Mouse (Mus musculus) testis, adult 2 months (tissue): ENCODE results near the gene Pclaf. TPM values are rescaled to one million over a fixed set of nuclear protein-coding genes. Genes with fewer than 3 reads are reported as not detected.

Source experiments
- H3K27ac ChIP-seq: fragments of 200-500 bp; 2 replicates; pipeline ENCODE4 v1.5.1; 2012; ENCODE audit warnings: low read depth, low read length; ENCODE audit not compliant: control insufficient read depth, insufficient read depth
- H3K27me3 ChIP-seq: fragments of 200-500 bp; 2 replicates; pipeline ENCODE4 v1.6.1; 2012; ENCODE audit warnings: mild to moderate bottlenecking, low read length, moderate library complexity; ENCODE audit not compliant: control insufficient read depth, insufficient read depth
- H3K36me3 ChIP-seq: fragments of 200-500 bp; 2 replicates; pipeline ENCODE4 v1.6.1; 2012; ENCODE audit warnings: mild to moderate bottlenecking, low read length; ENCODE audit not compliant: control insufficient read depth, insufficient read depth
- H3K4me1 ChIP-seq: fragments of 200-500 bp; 2 replicates; pipeline ENCODE4 v1.6.1; 2012; ENCODE audit warnings: low read length; ENCODE audit not compliant: control insufficient read depth, insufficient read depth
- H3K4me3 ChIP-seq: fragments of 200-500 bp; 2 replicates; pipeline ENCODE4 v1.5.1; 2012; ENCODE audit warnings: low read depth, mild to moderate bottlenecking, low read length, moderate library complexity, mixed read lengths; ENCODE audit not compliant: control insufficient read depth
- CTCF ChIP-seq: fragments of 200-500 bp; IDR thresholded peaks from 2 replicates; pipeline ENCODE4 v1.5.1; 2012; ENCODE audit warnings: low read depth, mild to moderate bottlenecking, inconsistent platforms, low read length, moderate library complexity; ENCODE audit not compliant: control insufficient read depth, insufficient read depth, insufficient replicate concordance
- POLR2A ChIP-seq: fragments of 200-500 bp; IDR thresholded peaks from 2 replicates; pipeline ENCODE4 v1.6.1; 2012; ENCODE audit warnings: low read depth, mild to moderate bottlenecking, inconsistent platforms, low read length, moderate library complexity; ENCODE audit not compliant: control insufficient read depth
- polyA plus RNA-seq: library from polyadenylated mRNA; depleted of rRNA; stranded (reverse); fragments of >200 nt; gene quantifications from 2 replicates; pipeline ENCODE4 v1.2.3, GENCODE M21; 2012; rRNA removed

Pclaf gene
- polyA plus RNA-seq: 0.56 and 0.63 TPM in 2 replicates

- H3K27me3 ChIP-seq: no peaks in the 10 kb centered on the region
- peak within 1 kb of the TSS; percentile 73 for H3K4me3 ChIP-seq
- no peaks in the 10 kb centered on the region for H3K36me3 ChIP-seq
- TF ChIP-seq CTCF (no peak), POLR2A (no peak)
- peak within 1 kb of the TSS; percentile 9; the same call in 1 of the 2 replicates for H3K27ac ChIP-seq
- peaks cover 8% of the 10 kb centered on the region; the same call in 1 of the 2 replicates for H3K4me1 ChIP-seq
Observed at GRCm38 (mm10) chr9:65890143-65890628, at the start of gene Pclaf. Pclaf (plus strand) TSS chr9:65890237.

GRCm38 (mm10) chr9:65844421-65845165 is 45.4 kb upstream of the Pclaf start:
- no peak for TF ChIP-seq POLR2A
- no peak for TF ChIP-seq CTCF
- H3K27ac ChIP-seq: no peak overlapping the region
- H3K4me1 ChIP-seq: no peaks in the 10 kb centered on the region

DNA sequence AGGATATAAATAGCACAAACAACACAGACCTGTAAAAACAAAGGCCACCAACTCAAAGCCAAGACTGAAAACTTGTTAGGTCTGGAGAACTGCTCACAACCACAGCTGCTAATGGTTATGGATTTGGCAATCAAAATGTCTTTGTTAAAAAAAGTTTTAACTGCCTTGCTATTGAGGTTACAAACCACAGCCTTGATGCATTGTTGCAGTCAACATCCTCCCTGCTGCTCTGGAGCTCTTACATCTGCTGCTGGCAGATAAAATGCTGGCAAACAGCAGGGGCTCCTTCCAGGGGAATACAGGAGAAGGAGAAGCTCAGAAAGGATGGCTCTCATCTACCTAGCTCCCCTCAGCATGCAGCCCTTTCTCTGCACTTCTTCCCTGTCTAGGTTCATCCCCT is 41.9 kb upstream of the Pclaf start:
- H3K4me1 ChIP-seq: no peaks in the 10 kb centered on the region
- H3K4me3 ChIP-seq: no peak overlapping the region
- no peaks in the 10 kb centered on the region for H3K27me3 ChIP-seq
- no peak overlapping the region for H3K27ac ChIP-seq
- peaks cover 1% of the 10 kb centered on the region; the same call in 1 of the 2 replicates for H3K36me3 ChIP-seq
- no peak for TF ChIP-seq POLR2A
- no peak for TF ChIP-seq CTCF

More at GRCm38 (mm10) chr9:65844421-65845165, 45.4 kb upstream of the Pclaf start:
- no peaks in the 10 kb centered on the region for H3K27me3 ChIP-seq
- H3K36me3 ChIP-seq: no peaks in the 10 kb centered on the region; the same call in 1 of the 2 replicates
- no peak overlapping the region for H3K4me3 ChIP-seq

DNA sequence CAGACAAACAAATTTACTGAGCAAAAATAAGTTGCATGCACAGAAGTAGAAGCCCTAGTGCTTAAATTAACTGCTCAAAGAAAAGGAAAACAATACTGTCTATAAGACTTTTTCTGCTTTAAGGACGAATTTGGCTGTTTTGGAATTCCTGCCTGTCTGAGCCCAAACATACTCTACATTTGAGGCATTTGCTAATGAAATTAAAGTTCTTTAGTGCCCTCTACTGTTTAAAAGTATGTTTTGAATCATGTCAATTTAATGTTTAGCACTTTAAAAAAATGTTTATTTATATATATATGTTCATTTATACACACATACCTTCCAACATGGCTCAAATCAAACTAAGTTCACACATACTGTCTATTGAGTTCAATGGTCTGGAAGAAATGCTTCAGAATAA is 39.8 kb upstream of the Pclaf start:
- no peaks in the 10 kb centered on the region for H3K4me1 ChIP-seq
- peaks cover 1% of the 10 kb centered on the region; the same call in 1 of the 2 replicates for H3K36me3 ChIP-seq
- no peak overlapping the region for H3K27ac ChIP-seq
- H3K4me3 ChIP-seq: no peak overlapping the region
- H3K27me3 ChIP-seq: no peaks in the 10 kb centered on the region
- no peak for TF ChIP-seq CTCF
- no peak for TF ChIP-seq POLR2A

- Histone ChIP-seq H3K4me3 (no peak overlapping the region), H3K27ac (no peak overlapping the region), H3K27me3 (no peaks in the 10 kb centered on the region), H3K36me3 (no peaks in the 10 kb centered on the region; the same call in 1 of the 2 replicates), H3K4me1 (no peaks in the 10 kb centered on the region)
- TF ChIP-seq CTCF: no peak
- TF ChIP-seq POLR2A: no peak
Observed at GRCm38 (mm10) chr9:65859656-65860055, 30.4 kb upstream of the Pclaf start.

- TF ChIP-seq POLR2A: peak; percentile 95
- TF ChIP-seq CTCF: no peak
Observed at GRCm38 (mm10) chr9:65884564-65885315, 5.3 kb upstream of the Pclaf start.

DNA sequence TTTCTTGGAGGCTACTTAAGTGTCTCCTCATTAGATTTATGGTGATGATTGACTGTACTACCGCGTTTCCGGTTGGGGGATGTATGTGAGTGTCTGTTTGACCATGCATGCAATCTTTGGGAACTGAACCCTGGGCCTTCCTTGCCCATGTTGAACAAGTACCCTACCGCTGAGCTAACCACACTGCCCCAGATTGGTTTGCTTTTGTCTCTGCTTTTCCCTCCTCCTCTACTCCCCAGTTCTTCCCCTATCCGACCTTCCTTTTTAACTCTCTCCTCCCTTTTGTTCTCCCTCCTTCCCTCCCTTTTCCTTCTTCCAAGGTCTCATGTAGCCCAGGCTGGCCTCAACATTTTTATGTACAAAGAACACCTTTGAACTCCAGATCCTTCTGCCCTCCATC is 1.1 kb downstream of the Pclaf start:
- TF ChIP-seq POLR2A (no peak), CTCF (no peak)
- Histone ChIP-seq H3K27me3 (no peaks in the 10 kb centered on the region), H3K27ac (no peak overlapping the region), H3K4me3 (peak overlapping the region; percentile 55), H3K36me3 (no peaks in the 10 kb centered on the region), H3K4me1 (peaks cover 8% of the 10 kb centered on the region; the same call in 1 of the 2 replicates)

More at GRCm38 (mm10) chr9:65884564-65885315, 5.3 kb upstream of the Pclaf start:
- Histone ChIP-seq H3K27ac (peak overlapping the region; percentile 76), H3K27me3 (no peaks in the 10 kb centered on the region), H3K4me1 (no peaks in the 10 kb centered on the region), H3K36me3 (no peaks in the 10 kb centered on the region), H3K4me3 (peak overlapping the region; percentile 94)
